Mouse (Mus musculus): Measurements from ENCODE around the gene Slc38a7.
"Not testable (repeated sequence)": the region's sequence is repeated elsewhere in the genome, so short reads cannot be mapped to it uniquely, and the experiment has no call there.

Slc38a7 gene

GRCm38 (mm10) chr8:95853102-95853843 lies at the start of gene Slc38a7:
Gene Slc38a7 (minus strand): TSS chr8:95853539.
- DNase-seq (ENCODE audit: low spot score in 2 of 2), result peak in 1 of 2 experiments; percentile 48

- DNase-seq (ENCODE audit: low spot score in 2 of 2), result no peak
Measured at GRCm38 (mm10) chr8:95901864-95902263, 48.5 kb upstream of the Slc38a7 start.

- DNase-seq (ENCODE audit: low spot score in 2 of 2), result no peak
Measured at GRCm38 (mm10) chr8:95893701-95894100, 40.4 kb upstream of the Slc38a7 start.

- DNase-seq (ENCODE audit: low spot score in 2 of 2), result peak; percentile 83 to 90
Measured at GRCm38 (mm10) chr8:95888285-95889136, 35.2 kb upstream of the Slc38a7 start, which contains the start of gene Got2. Gene Got2 (minus strand): TSS chr8:95888547.

- DNase-seq (ENCODE audit: low spot score in 2 of 2), result peak; percentile 72 to 82
Measured at GRCm38 (mm10) chr8:95887578-95888284, 34.4 kb upstream of the Slc38a7 start.

GRCm38 (mm10) chr8:95886647-95887577 lies 33.6 kb upstream of the Slc38a7 start:
- DNase-seq (ENCODE audit: low spot score in 2 of 2), result no peak

- no peak for DNase-seq (ENCODE audit: low spot score in 2 of 2)
Measured at GRCm38 (mm10) chr8:95885966-95886365, 32.6 kb upstream of the Slc38a7 start.

- no peak for DNase-seq (ENCODE audit: low spot score in 2 of 2)
Measured at GRCm38 (mm10) chr8:95885271-95885841, 32.0 kb upstream of the Slc38a7 start.

- no peak for DNase-seq (ENCODE audit: low spot score in 2 of 2)
Measured at GRCm38 (mm10) chr8:95884491-95884890, 31.2 kb upstream of the Slc38a7 start.

- no peak for DNase-seq (ENCODE audit: low spot score in 2 of 2)
Measured at GRCm38 (mm10) chr8:95882191-95882590, 28.9 kb upstream of the Slc38a7 start.

- no peak for DNase-seq (ENCODE audit: low spot score in 2 of 2)
Measured at GRCm38 (mm10) chr8:95881576-95881975, 28.2 kb upstream of the Slc38a7 start.

GRCm38 (mm10) chr8:95879823-95880222 lies 26.5 kb upstream of the Slc38a7 start:
- DNase-seq (ENCODE audit: low spot score in 2 of 2), result no peak

- peak in 1 of 2 experiments; percentile 65 for DNase-seq (ENCODE audit: low spot score in 2 of 2)
Measured at GRCm38 (mm10) chr8:95878176-95878962, 25.0 kb upstream of the Slc38a7 start.

GRCm38 (mm10) chr8:95875270-95875669 lies 21.9 kb upstream of the Slc38a7 start:
- DNase-seq (ENCODE audit: low spot score in 2 of 2), result no peak

- DNase-seq (ENCODE audit: low spot score in 2 of 2), result no peak
Measured at GRCm38 (mm10) chr8:95871690-95872089, 18.4 kb upstream of the Slc38a7 start.

GRCm38 (mm10) chr8:95864851-95865250 lies 11.5 kb upstream of the Slc38a7 start:
- not testable (repeated sequence) for DNase-seq (ENCODE audit: low spot score in 2 of 2)

GRCm38 (mm10) chr8:95863761-95864440 lies 10.6 kb upstream of the Slc38a7 start:
- DNase-seq (ENCODE audit: low spot score in 2 of 2), result not testable (repeated sequence)

GRCm38 (mm10) chr8:95854174-95854573 lies 835 bp upstream of the Slc38a7 start:
- DNase-seq (ENCODE audit: low spot score in 2 of 2), result no peak

- DNase-seq (ENCODE audit: low spot score in 2 of 2), result no peak
Measured at GRCm38 (mm10) chr8:95852290-95852689, 1.0 kb downstream of the Slc38a7 start.

Data from urinary bladder, postnatal 4 days (tissue).